Mouse (Mus musculus): ENCODE results near the gene Creg2.

Creg2 gene

GRCm38 (mm10) chr1:39653028-39653427 lies 1.8 kb upstream of the Creg2 start:
- no peak for DNase-seq (ENCODE audit: low spot score in 2 of 2)

GRCm38 (mm10) chr1:39650435-39651240 lies 636 bp downstream of the Creg2 start:
- DNase-seq (ENCODE audit: low spot score in 2 of 2), result peak in 1 of 2 experiments; percentile 5

- no peak for DNase-seq (ENCODE audit: low spot score in 2 of 2)
Observed at GRCm38 (mm10) chr1:39649691-39650434, 1.4 kb downstream of the Creg2 start.

GRCm38 (mm10) chr1:39648584-39648983 lies 2.7 kb downstream of the Creg2 start:
- no peak for DNase-seq (ENCODE audit: low spot score in 2 of 2)

GRCm38 (mm10) chr1:39645905-39646759 lies 5.1 kb downstream of the Creg2 start:
- DNase-seq (ENCODE audit: low spot score in 2 of 2), result peak in 1 of 2 experiments; percentile 11

- peak in 1 of 2 experiments; percentile 9 for DNase-seq (ENCODE audit: low spot score in 2 of 2)
Observed at GRCm38 (mm10) chr1:39644333-39644732, 6.9 kb downstream of the Creg2 start.

GRCm38 (mm10) chr1:39641667-39642066 lies 9.6 kb downstream of the Creg2 start:
- no peak for DNase-seq (ENCODE audit: low spot score in 2 of 2)

- DNase-seq (ENCODE audit: low spot score in 2 of 2), result no peak
Observed at GRCm38 (mm10) chr1:39637139-39637538, 14.1 kb downstream of the Creg2 start.

GRCm38 (mm10) chr1:39636660-39637059 lies 14.6 kb downstream of the Creg2 start:
- no peak for DNase-seq (ENCODE audit: low spot score in 2 of 2)

GRCm38 (mm10) chr1:39636196-39636595 lies 15.1 kb downstream of the Creg2 start:
- DNase-seq (ENCODE audit: low spot score in 2 of 2), result no peak

GRCm38 (mm10) chr1:39628606-39629005 lies 22.7 kb downstream of the Creg2 start:
- no peak for DNase-seq (ENCODE audit: low spot score in 2 of 2)

- DNase-seq (ENCODE audit: low spot score in 2 of 2), result no peak
Observed at GRCm38 (mm10) chr1:39625491-39625890, 25.8 kb downstream of the Creg2 start.

GRCm38 (mm10) chr1:39623729-39624128 lies 27.5 kb downstream of the Creg2 start:
- no peak for DNase-seq (ENCODE audit: low spot score in 2 of 2)

- DNase-seq (ENCODE audit: low spot score in 2 of 2), result no peak
Observed at GRCm38 (mm10) chr1:39623106-39623505, 28.2 kb downstream of the Creg2 start.

GRCm38 (mm10) chr1:39618524-39618923 lies 32.8 kb downstream of the Creg2 start:
- no peak for DNase-seq (ENCODE audit: low spot score in 2 of 2)

- no peak for DNase-seq (ENCODE audit: low spot score in 2 of 2)
Observed at GRCm38 (mm10) chr1:39615526-39615925, 35.7 kb downstream of the Creg2 start.

- peak in 1 of 2 experiments; percentile 23 for DNase-seq (ENCODE audit: low spot score in 2 of 2)
Observed at GRCm38 (mm10) chr1:39614462-39615279, 36.6 kb downstream of the Creg2 start.

- no peak for DNase-seq (ENCODE audit: low spot score in 2 of 2)
Observed at GRCm38 (mm10) chr1:39613061-39613460, 38.2 kb downstream of the Creg2 start.

GRCm38 (mm10) chr1:39612491-39612890 lies 38.8 kb downstream of the Creg2 start:
- DNase-seq (ENCODE audit: low spot score in 2 of 2), result no peak

GRCm38 (mm10) chr1:39608534-39608933 lies 42.7 kb downstream of the Creg2 start:
- DNase-seq (ENCODE audit: low spot score in 2 of 2), result no peak

GRCm38 (mm10) chr1:39602477-39602876 lies 48.8 kb downstream of the Creg2 start:
- DNase-seq (ENCODE audit: low spot score in 2 of 2), result no peak
